In the genomic region with DNA sequence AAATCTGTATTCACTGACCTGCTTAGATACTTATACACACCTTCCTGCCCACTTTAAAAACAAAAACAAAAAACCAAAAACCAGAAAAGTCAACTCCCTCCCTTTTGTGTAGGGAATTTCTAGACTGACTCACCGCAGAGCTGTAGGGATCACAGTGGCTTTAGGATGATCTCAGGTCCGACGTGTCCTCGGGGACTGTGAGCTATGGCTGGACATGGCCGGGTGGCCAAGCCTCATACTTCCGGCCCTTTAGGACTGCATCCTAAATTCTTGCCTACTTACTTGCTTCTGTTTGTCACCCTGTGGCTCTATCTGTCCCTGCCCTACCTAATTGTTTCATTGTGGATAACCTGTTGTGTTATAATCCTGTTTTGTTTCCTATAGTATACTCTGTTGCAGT, we compare ENCODE assay signal across 15 mouse cellular contexts. TPM values are rescaled to one million over a fixed set of nuclear protein-coding genes. Genes with fewer than 3 reads are reported as not detected.
DNase-seq lines count a peak whose midpoint lies in the region; ATAC-seq and TF ChIP-seq lines count a peak whose summit lies in the region.
"Not testable (repeated sequence)": the region's sequence is repeated elsewhere in the genome, so short reads cannot be mapped to it uniquely, and the experiment has no call there.
"Had no signal": no experiment of that assay in that cellular context is flagged by ENCODE, and none has a peak within 500 bp of the region (broad histone marks: within the 10 kb centered on the region; RNA-seq: fewer than 3 reads in every experiment).

No protein-coding gene starts in this region.

- H3K9ac ChIP-seq in forebrain, postnatal 0 days; heart, embryonic 15.5 days; kidney, embryonic 16.5 days (replicated peaks; ENCODE audit: low read length); lung, embryonic 16.5 days (ENCODE audit: low read length); neural tube, embryonic 13.5 days: not testable (repeated sequence)
- peak overlapping the region; percentile 65 for H3K9ac ChIP-seq in liver, embryonic 13.5 days

- H3K4me3 ChIP-seq in C2C12 (ENCODE audit: insufficient read depth, poor library complexity, severe bottlenecking): peak overlapping the region; percentile 18
- not testable (repeated sequence) for H3K4me3 ChIP-seq in forebrain, postnatal 0 days (ENCODE audit: low read depth, low read length); heart, embryonic 15.5 days; kidney, embryonic 16.5 days (ENCODE audit: low read length); lung, embryonic 16.5 days (ENCODE audit: low read length); neural tube, embryonic 13.5 days
- H3K4me3 ChIP-seq in liver, embryonic 13.5 days (replicated peaks): peak overlapping the region; percentile 54

- not testable (repeated sequence) for TF ChIP-seq CTCF in C2C12 (IDR thresholded peaks at IDR 0.05; ENCODE audit: control insufficient read depth, insufficient read depth, insufficient read length); forebrain, postnatal 0 days (IDR thresholded peaks at IDR 0.05; ENCODE audit: low read depth)

- not testable (repeated sequence) for H3K36me3 ChIP-seq in C2C12 (ENCODE audit: control insufficient read depth, insufficient read depth); forebrain, postnatal 0 days (ENCODE audit: insufficient read depth); heart, embryonic 15.5 days; kidney, embryonic 16.5 days (ENCODE audit: insufficient read depth, low read length); liver, embryonic 13.5 days; lung, embryonic 16.5 days (ENCODE audit: control insufficient read depth, insufficient read depth, low read length); neural tube, embryonic 13.5 days

- H3ac ChIP-seq in C2C12 (ENCODE audit: control insufficient read depth, insufficient read length, low read depth): not testable (repeated sequence)

- DNase-seq in R1 (ENCODE audit: low read depth, low spot score): peak; percentile 0
- DNase-seq in forebrain, postnatal 0 days; liver, embryonic 13.5 days: not testable (repeated sequence)

- H3K4me2 ChIP-seq in forebrain, postnatal 0 days (ENCODE audit: low read depth): peak overlapping the region; percentile 34; the same call in 1 of the 2 replicates
- H3K4me2 ChIP-seq in heart, embryonic 15.5 days: peak overlapping the region; percentile 59
- H3K4me2 ChIP-seq in kidney, embryonic 16.5 days (replicated peaks; ENCODE audit: low read depth, low read length): peak overlapping the region; percentile 35; the same call in 1 of the 2 replicates
- H3K4me2 ChIP-seq in liver, embryonic 13.5 days: peak overlapping the region; percentile 67
- peak overlapping the region; percentile 45; the same call in 1 of the 2 replicates for H3K4me2 ChIP-seq in lung, embryonic 16.5 days (ENCODE audit: low read depth, low read length)
- H3K4me2 ChIP-seq in neural tube, embryonic 13.5 days: not testable (repeated sequence)

- not testable (repeated sequence) for H3K27ac ChIP-seq in forebrain, postnatal 0 days (ENCODE audit: low read depth, low read length); heart, embryonic 15.5 days; kidney, embryonic 16.5 days (ENCODE audit: low read length); lung, embryonic 16.5 days (ENCODE audit: low read length); neural tube, embryonic 13.5 days (replicated peaks)
- H3K27ac ChIP-seq in liver, embryonic 13.5 days: peak overlapping the region; percentile 83

- 74% methylated on average over 6 of the region's 6 CpGs for WGBS in forebrain, postnatal 0 days
- WGBS in heart, embryonic 15.5 days: 84% methylated on average over 6 of the region's 6 CpGs
- WGBS in kidney, embryonic 16.5 days: 78% methylated on average over 6 of the region's 6 CpGs
- WGBS in liver, embryonic 13.5 days (ENCODE audit: insufficient replicate concordance): 80% methylated on average over 6 of the region's 6 CpGs
- WGBS in lung, embryonic 16.5 days: 84% methylated on average over 6 of the region's 6 CpGs
- 82% methylated on average over 6 of the region's 6 CpGs for WGBS in neural tube, embryonic 13.5 days

- H3K79me3 ChIP-seq in C2C12 (ENCODE audit: low read depth): not testable (repeated sequence)

- H3K9me3 ChIP-seq in forebrain, postnatal 0 days (ENCODE audit: low read length); heart, embryonic 15.5 days (replicated peaks); kidney, embryonic 16.5 days (ENCODE audit: low read length); liver, embryonic 13.5 days (replicated peaks); lung, embryonic 16.5 days (ENCODE audit: control insufficient read depth, low read length); neural tube, embryonic 13.5 days: not testable (repeated sequence)

- not testable (repeated sequence) for H3K27me3 ChIP-seq in C2C12 (ENCODE audit: control insufficient read depth, insufficient read depth, insufficient read length); forebrain, postnatal 0 days (ENCODE audit: insufficient read depth, low read length); heart, embryonic 15.5 days; kidney, embryonic 16.5 days (ENCODE audit: insufficient read depth, low read length); liver, embryonic 13.5 days; lung, embryonic 16.5 days (ENCODE audit: control insufficient read depth, insufficient read depth, low read depth, low read length); neural tube, embryonic 13.5 days

- H3K4me1 ChIP-seq in forebrain, postnatal 0 days (ENCODE audit: insufficient read depth); heart, embryonic 15.5 days (replicated peaks); kidney, embryonic 16.5 days (ENCODE audit: insufficient read depth, low read length); lung, embryonic 16.5 days (replicated peaks; ENCODE audit: control insufficient read depth, insufficient read depth, low read length); neural tube, embryonic 13.5 days (replicated peaks): not testable (repeated sequence)
- peaks cover 35% of the 10 kb centered on the region for H3K4me1 ChIP-seq in liver, embryonic 13.5 days (replicated peaks)

- H3K79me2 ChIP-seq in C2C12 (ENCODE audit: control insufficient read depth, insufficient read depth): not testable (repeated sequence)

- ATAC-seq in forebrain, postnatal 0 days; heart, embryonic 15.5 days (replicated peaks; ENCODE audit: insufficient number of reproducible peaks, insufficient read depth, low FRiP score, low read depth); kidney, embryonic 16.5 days (ENCODE audit: low FRiP score, low TSS enrichment); liver, embryonic 13.5 days (ENCODE audit: low read depth); lung, embryonic 16.5 days (ENCODE audit: low read depth): not testable (repeated sequence)
- peak; percentile 45; the same call in 1 of the 2 replicates for ATAC-seq in neural tube, embryonic 13.5 days (ENCODE audit: low read depth)

RNA-seq across cellular contexts. Expression of a gene that starts 0.9 kb away (rescaled TPM):
- 0.29 TPM for polyA plus RNA-seq in C2C12 (2012; fragmentation: generic; extraction: Trizol)
- total RNA-seq in forebrain, postnatal 0 days (2014; rRNA removed): 1.00 and 1.7 TPM in 2 replicates
- polyA plus RNA-seq in forebrain, postnatal 0 days (2015; fragmentation: Nextera tagmentation; extraction: Ambion mirVana): 0.78 and 1.6 TPM in 2 replicates
- polyA plus RNA-seq in heart, embryonic 15.5 days (2015; fragmentation: Nextera tagmentation; extraction: Ambion mirVana): 0.18 and 0.41 TPM in 2 replicates
- polyA plus RNA-seq in kidney, embryonic 16.5 days (2015; fragmentation: Nextera tagmentation; extraction: Ambion mirVana): 0.66 TPM in 1 of 2 replicates, not detected in the other
- 7.6 and 8.5 TPM in 2 replicates for polyA plus RNA-seq in liver, embryonic 13.5 days (2015; fragmentation: Nextera tagmentation; extraction: Ambion mirVana)
- polyA plus RNA-seq in lung, embryonic 16.5 days (2015; fragmentation: Nextera tagmentation; extraction: Ambion mirVana): 0.46 and 0.88 TPM in 2 replicates
- polyA plus RNA-seq in neural tube, embryonic 13.5 days (2015; fragmentation: Nextera tagmentation; extraction: Ambion mirVana): not detected in 2 replicates
- polyA plus RNA-seq: heart, embryonic 10.5 days; stomach, embryonic 14.5 days had no signal

RNA-seq across cellular contexts. Expression of a gene that starts 12.4 kb away (rescaled TPM):
- 27.3 TPM for polyA plus RNA-seq in C2C12 (2012; fragmentation: generic; extraction: Trizol)
- 13.1 and 19.0 TPM in 2 replicates for total RNA-seq in forebrain, postnatal 0 days (2014; rRNA removed)
- polyA plus RNA-seq in forebrain, postnatal 0 days (2015; fragmentation: Nextera tagmentation; extraction: Ambion mirVana): not detected in 2 replicates
- polyA plus RNA-seq in heart, embryonic 15.5 days (2015; fragmentation: Nextera tagmentation; extraction: Ambion mirVana): not detected in 2 replicates
- polyA plus RNA-seq in kidney, embryonic 16.5 days (2015; fragmentation: Nextera tagmentation; extraction: Ambion mirVana): not detected in 2 replicates
- not detected in 2 replicates for polyA plus RNA-seq in liver, embryonic 13.5 days (2015; fragmentation: Nextera tagmentation; extraction: Ambion mirVana)
- not detected in 2 replicates for polyA plus RNA-seq in lung, embryonic 16.5 days (2015; fragmentation: Nextera tagmentation; extraction: Ambion mirVana)
- 2.7 TPM in 1 of 2 replicates, not detected in the other for polyA plus RNA-seq in neural tube, embryonic 13.5 days (2015; fragmentation: Nextera tagmentation; extraction: Ambion mirVana)
- total RNA-seq: neutrophil, adult 5-6 weeks had no signal
- polyA plus RNA-seq: embryonic facial prominence, embryonic 12.5 days; forebrain, embryonic 16.5 days; heart, embryonic 10.5 days; hindbrain, embryonic 10.5 days; midbrain, embryonic 10.5 days; stomach, embryonic 14.5 days had no signal

RNA-seq across cellular contexts. Expression of a gene that starts 25.8 kb away (rescaled TPM):
- polyA plus RNA-seq in C2C12 (2012; fragmentation: generic; extraction: Trizol): 67.0 TPM
- 16.7 and 20.0 TPM in 2 replicates for total RNA-seq in forebrain, postnatal 0 days (2014; rRNA removed)
- 11.3 and 13.1 TPM in 2 replicates for polyA plus RNA-seq in forebrain, postnatal 0 days (2015; fragmentation: Nextera tagmentation; extraction: Ambion mirVana)
- 29.6 and 37.3 TPM in 2 replicates for polyA plus RNA-seq in heart, embryonic 15.5 days (2015; fragmentation: Nextera tagmentation; extraction: Ambion mirVana)
- polyA plus RNA-seq in kidney, embryonic 16.5 days (2015; fragmentation: Nextera tagmentation; extraction: Ambion mirVana): 78.2 and 79.3 TPM in 2 replicates
- polyA plus RNA-seq in liver, embryonic 13.5 days (2015; fragmentation: Nextera tagmentation; extraction: Ambion mirVana): 82.4 and 85.0 TPM in 2 replicates
- 68.8 and 73.1 TPM in 2 replicates for polyA plus RNA-seq in lung, embryonic 16.5 days (2015; fragmentation: Nextera tagmentation; extraction: Ambion mirVana)
- 25.8 and 27.4 TPM in 2 replicates for polyA plus RNA-seq in neural tube, embryonic 13.5 days (2015; fragmentation: Nextera tagmentation; extraction: Ambion mirVana)

RNA-seq across cellular contexts. Expression of a gene that starts 26.1 kb away (rescaled TPM):
- 93.6 TPM for polyA plus RNA-seq in C2C12 (2012; fragmentation: generic; extraction: Trizol)
- 54.8 and 61.9 TPM in 2 replicates for total RNA-seq in forebrain, postnatal 0 days (2014; rRNA removed)
- 97.2 and 103 TPM in 2 replicates for polyA plus RNA-seq in forebrain, postnatal 0 days (2015; fragmentation: Nextera tagmentation; extraction: Ambion mirVana)
- polyA plus RNA-seq in heart, embryonic 15.5 days (2015; fragmentation: Nextera tagmentation; extraction: Ambion mirVana): 29.8 and 39.6 TPM in 2 replicates
- polyA plus RNA-seq in kidney, embryonic 16.5 days (2015; fragmentation: Nextera tagmentation; extraction: Ambion mirVana): 57.7 and 60.8 TPM in 2 replicates
- polyA plus RNA-seq in liver, embryonic 13.5 days (2015; fragmentation: Nextera tagmentation; extraction: Ambion mirVana): 22.7 and 23.2 TPM in 2 replicates
- polyA plus RNA-seq in lung, embryonic 16.5 days (2015; fragmentation: Nextera tagmentation; extraction: Ambion mirVana): 47.1 and 48.4 TPM in 2 replicates
- 90.2 and 103 TPM in 2 replicates for polyA plus RNA-seq in neural tube, embryonic 13.5 days (2015; fragmentation: Nextera tagmentation; extraction: Ambion mirVana)

RNA-seq across cellular contexts. Expression of a gene that starts 32.0 kb away (rescaled TPM):
- polyA plus RNA-seq in C2C12 (2012; fragmentation: generic; extraction: Trizol): 289 TPM
- 134 and 150 TPM in 2 replicates for total RNA-seq in forebrain, postnatal 0 days (2014; rRNA removed)
- 193 and 233 TPM in 2 replicates for polyA plus RNA-seq in forebrain, postnatal 0 days (2015; fragmentation: Nextera tagmentation; extraction: Ambion mirVana)
- 107 and 120 TPM in 2 replicates for polyA plus RNA-seq in heart, embryonic 15.5 days (2015; fragmentation: Nextera tagmentation; extraction: Ambion mirVana)
- polyA plus RNA-seq in kidney, embryonic 16.5 days (2015; fragmentation: Nextera tagmentation; extraction: Ambion mirVana): 276 and 285 TPM in 2 replicates
- polyA plus RNA-seq in liver, embryonic 13.5 days (2015; fragmentation: Nextera tagmentation; extraction: Ambion mirVana): 116 and 131 TPM in 2 replicates
- polyA plus RNA-seq in lung, embryonic 16.5 days (2015; fragmentation: Nextera tagmentation; extraction: Ambion mirVana): 171 and 177 TPM in 2 replicates
- polyA plus RNA-seq in neural tube, embryonic 13.5 days (2015; fragmentation: Nextera tagmentation; extraction: Ambion mirVana): 215 and 219 TPM in 2 replicates
